Mouse (Mus musculus) midbrain, embryonic 11.5 days (tissue): ENCODE results near the gene Slc24a3. TPM values are rescaled to one million over a fixed set of nuclear protein-coding genes. Genes with fewer than 3 reads are reported as not detected.

Experiments used
- ATAC-seq: fragments of 200-750 bp; cut with Nextera tagmentation; 2 replicates; pipeline ENCODE4 v1.8.0; 2017; ENCODE audit warnings: moderate TSS enrichment, moderate library complexity; ENCODE audit not compliant: low FRiP score
- DNase-seq: peaks from one replicate; pipeline ENCODE4 v3.0.0; 2015; ENCODE audit warnings: low spot score; ENCODE audit errors: missing footprints
- H3K27ac ChIP-seq: fragments of 300-500 bp; sonication (generic); 2 replicates; pipeline ENCODE4 v1.5.1; 2014; ENCODE audit warnings: low read depth, low read length
- H3K27me3 ChIP-seq: fragments of 300-500 bp; sonication (generic); 2 replicates; pipeline ENCODE4 v1.6.1; 2014; ENCODE audit warnings: mild to moderate bottlenecking, low read length, moderate library complexity, mixed read lengths; ENCODE audit not compliant: control insufficient read depth, insufficient read depth
- H3K36me3 ChIP-seq: fragments of 300-500 bp; sonication (generic); 2 replicates; pipeline ENCODE4 v1.6.1; 2014; ENCODE audit warnings: mild to moderate bottlenecking, low read length, moderate library complexity, mixed read lengths; ENCODE audit not compliant: control insufficient read depth, insufficient read depth
- H3K4me1 ChIP-seq: fragments of 300-500 bp; sonication (generic); 2 replicates; pipeline ENCODE4 v1.6.1; 2014; ENCODE audit warnings: low read length; ENCODE audit not compliant: control insufficient read depth, insufficient read depth
- H3K4me2 ChIP-seq: fragments of 300-500 bp; sonication (generic); 2 replicates; pipeline ENCODE4 v1.6.1; 2014; ENCODE audit warnings: mild to moderate bottlenecking, moderate library complexity
- H3K4me3 ChIP-seq: fragments of 300-500 bp; sonication (generic); 2 replicates; pipeline ENCODE4 v1.5.1; 2014; ENCODE audit warnings: low read depth, low read length
- H3K9ac ChIP-seq: fragments of 300-500 bp; sonication (generic); 2 replicates; pipeline ENCODE4 v1.6.1; 2014; ENCODE audit warnings: low read length
- H3K9me3 ChIP-seq: fragments of 300-500 bp; sonication (generic); 2 replicates; pipeline ENCODE4 v1.6.1; 2016; ENCODE audit warnings: low read length; ENCODE audit not compliant: control insufficient read depth
- WGBS: fragments of 180-500 bp; shearing (Covaris S2); extraction: QIAGEN DNeasy Blood & Tissue Kit; methylation state at CpG from one replicate; pipeline ENCODE4 v1.1.7; 2014; 5-methylcytosine and 5-hydroxymethylcytosine counted together
- polyA plus RNA-seq: library from polyadenylated mRNA; unstranded; fragments of >200 nt; fragmentation: Nextera tagmentation; extraction: Ambion mirVana; gene quantifications from 2 replicates; pipeline ENCODE4 v1.2.1, GENCODE M21; 2014

Slc24a3 gene
- polyA plus RNA-seq, 1 experiment from 2014 or later = 1.9 TPM

DNA sequence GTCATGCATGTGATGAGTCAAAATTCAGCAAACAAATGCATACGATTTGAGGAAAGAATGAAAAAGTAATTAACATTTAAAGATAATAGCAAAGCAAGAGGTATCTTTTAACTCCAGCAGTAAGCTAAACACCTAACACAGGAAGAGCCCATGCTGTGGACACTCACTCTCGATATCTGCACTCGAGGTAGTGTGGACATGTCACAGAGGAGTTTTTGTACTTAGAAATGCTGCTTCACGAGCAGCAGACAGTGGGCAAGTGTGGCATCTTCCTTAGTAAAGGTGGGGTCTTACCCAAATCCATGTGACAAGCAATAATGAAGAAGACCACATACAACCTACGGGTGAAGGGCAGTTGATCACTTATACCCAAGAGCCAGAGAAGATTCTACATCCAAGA, 3.5 kb upstream of the Slc24a3 start:
- Histone ChIP-seq H3K27ac (no peak overlapping the region), H3K9me3 (no peaks in the 10 kb centered on the region), H3K4me2 (no peak overlapping the region), H3K27me3 (no peaks in the 10 kb centered on the region), H3K4me1 (peaks cover 6% of the 10 kb centered on the region; the same call in 1 of the 2 replicates), H3K36me3 (no peaks in the 10 kb centered on the region), H3K9ac (no peak overlapping the region), H3K4me3 (no peak overlapping the region)
- 83% methylated on average over 5 of the region's 5 CpGs for WGBS
- ATAC-seq (no peak), DNase-seq (peak; percentile 76)

DNA sequence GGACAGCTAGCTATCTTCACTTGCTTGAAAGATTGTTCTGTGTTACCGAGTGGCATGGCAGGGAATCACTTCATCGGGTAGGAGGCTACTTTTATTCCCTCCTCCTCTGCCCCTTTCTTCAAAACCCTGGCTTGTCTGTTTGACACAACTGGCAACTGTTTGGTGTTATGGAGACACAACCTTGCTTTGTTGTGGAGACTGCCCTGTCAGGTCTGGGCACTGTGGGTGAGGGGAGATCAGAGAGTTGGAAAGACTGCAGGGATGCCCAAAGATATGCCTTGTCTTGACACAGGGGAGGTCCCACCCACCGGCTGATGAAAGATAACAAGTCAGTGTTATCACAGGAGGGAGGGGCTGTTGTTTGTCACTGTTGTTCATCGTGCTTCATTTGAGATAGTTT, 3.0 kb upstream of the Slc24a3 start:
- H3K27ac ChIP-seq = no peak overlapping the region
- no peak overlapping the region for H3K4me2 ChIP-seq
- ATAC-seq (no peak), DNase-seq (no peak)
- WGBS = 73% methylated on average over 4 of the region's 4 CpGs
- no peaks in the 10 kb centered on the region for H3K9me3 ChIP-seq
- H3K27me3 ChIP-seq = no peaks in the 10 kb centered on the region
- no peak overlapping the region for H3K4me3 ChIP-seq
- H3K4me1 ChIP-seq = peaks cover 6% of the 10 kb centered on the region; the same call in 1 of the 2 replicates
- no peak overlapping the region for H3K9ac ChIP-seq
- H3K36me3 ChIP-seq = no peaks in the 10 kb centered on the region

DNA sequence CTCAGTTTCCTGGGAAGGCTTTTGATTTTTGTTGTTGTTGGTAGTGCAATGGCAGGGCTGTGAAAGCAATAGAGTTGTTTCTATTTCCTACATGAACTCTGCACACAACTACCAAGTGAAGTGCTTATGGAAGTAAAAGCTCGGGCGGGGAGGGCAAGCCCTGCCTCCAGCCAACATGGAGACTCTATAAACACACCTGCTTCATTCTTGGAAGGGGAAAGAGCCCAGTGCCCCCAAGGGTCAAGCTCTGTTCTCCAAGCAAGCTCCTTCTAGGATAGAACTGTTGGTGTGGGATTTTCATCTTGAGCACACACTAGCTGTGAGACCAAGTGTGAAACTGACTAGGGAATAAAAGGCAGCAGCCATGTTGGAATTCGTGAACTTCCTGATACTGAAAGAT, 2.5 kb upstream of the Slc24a3 start:
- ATAC-seq = no peak
- H3K36me3 ChIP-seq = no peaks in the 10 kb centered on the region

DNA sequence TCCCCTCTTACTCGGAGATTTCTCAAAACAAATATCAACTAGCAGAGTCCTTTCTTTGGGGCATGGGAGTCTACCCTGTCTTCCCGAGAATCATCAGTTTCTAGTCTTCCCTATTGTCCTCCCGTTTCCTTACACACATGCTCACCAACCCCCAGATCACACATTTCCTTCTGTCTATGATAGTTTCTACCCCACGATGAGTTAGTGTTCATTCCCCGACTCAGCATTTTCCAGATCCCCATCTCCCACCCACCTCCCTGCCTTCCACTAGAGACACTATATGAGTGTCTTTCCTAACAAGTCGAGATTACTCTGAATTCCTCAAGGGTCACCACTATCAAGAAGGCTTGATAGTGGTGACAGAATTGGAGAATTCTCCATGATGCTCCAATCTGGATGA, 1.7 kb upstream of the Slc24a3 start:
- H3K4me1 ChIP-seq = peaks cover 6% of the 10 kb centered on the region; the same call in 1 of the 2 replicates
- DNase-seq (no peak), ATAC-seq (no peak)
- no peak overlapping the region for H3K27ac ChIP-seq
- no peak overlapping the region for H3K4me3 ChIP-seq
- no peak overlapping the region for H3K4me2 ChIP-seq
- H3K36me3 ChIP-seq = no peaks in the 10 kb centered on the region
- H3K27me3 ChIP-seq = no peaks in the 10 kb centered on the region
- no peaks in the 10 kb centered on the region for H3K9me3 ChIP-seq
- WGBS = 87% methylated on average over 6 of the region's 6 CpGs
- no peak overlapping the region for H3K9ac ChIP-seq

More for the DNA sequence above, 2.5 kb upstream of the Slc24a3 start:
- H3K27me3 ChIP-seq = no peaks in the 10 kb centered on the region
- WGBS = 85% methylated on average over 3 of the region's 3 CpGs
- H3K27ac ChIP-seq = no peak overlapping the region
- H3K9me3 ChIP-seq = no peaks in the 10 kb centered on the region
- no peak overlapping the region for H3K4me2 ChIP-seq
- H3K4me3 ChIP-seq = no peak overlapping the region
- no peak overlapping the region for H3K9ac ChIP-seq
- peaks cover 6% of the 10 kb centered on the region; the same call in 1 of the 2 replicates for H3K4me1 ChIP-seq
- peak; percentile 68 for DNase-seq

DNA sequence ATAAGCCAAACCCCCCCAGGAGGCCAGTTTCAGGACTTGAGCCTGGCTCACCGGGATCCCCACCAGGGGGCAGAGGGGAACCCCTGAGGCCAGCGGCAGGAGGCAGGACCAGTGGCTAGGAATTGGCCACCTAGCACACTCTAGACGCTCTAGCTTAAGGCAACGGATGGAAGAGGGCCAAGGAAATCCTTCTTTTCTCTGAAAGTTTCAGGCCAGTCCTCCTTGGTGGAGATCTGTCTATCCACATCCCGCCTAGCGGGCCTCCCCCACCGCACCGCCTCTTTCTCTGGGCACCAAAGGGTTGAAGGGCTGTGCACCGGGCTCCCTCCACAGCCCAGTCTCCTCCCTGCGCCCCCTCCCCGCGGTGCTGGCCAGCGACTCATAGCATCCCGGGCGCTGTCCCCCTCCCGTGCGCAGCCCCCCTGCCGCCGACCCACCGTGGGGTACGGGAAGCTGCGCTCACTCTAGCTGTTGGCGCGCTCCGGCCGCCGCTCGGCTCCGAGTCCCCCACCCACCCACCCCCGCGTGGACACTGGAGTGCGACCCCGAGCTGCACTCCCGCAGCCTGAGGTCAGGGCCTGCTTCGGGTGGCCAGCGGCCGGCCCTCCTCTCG, 397 bp upstream of the Slc24a3 start:
- peak overlapping the region; percentile 75 for H3K27ac ChIP-seq
- WGBS = 1% methylated on average over 37 of the region's 38 CpGs
- ATAC-seq = peak; percentile 84

DNA sequence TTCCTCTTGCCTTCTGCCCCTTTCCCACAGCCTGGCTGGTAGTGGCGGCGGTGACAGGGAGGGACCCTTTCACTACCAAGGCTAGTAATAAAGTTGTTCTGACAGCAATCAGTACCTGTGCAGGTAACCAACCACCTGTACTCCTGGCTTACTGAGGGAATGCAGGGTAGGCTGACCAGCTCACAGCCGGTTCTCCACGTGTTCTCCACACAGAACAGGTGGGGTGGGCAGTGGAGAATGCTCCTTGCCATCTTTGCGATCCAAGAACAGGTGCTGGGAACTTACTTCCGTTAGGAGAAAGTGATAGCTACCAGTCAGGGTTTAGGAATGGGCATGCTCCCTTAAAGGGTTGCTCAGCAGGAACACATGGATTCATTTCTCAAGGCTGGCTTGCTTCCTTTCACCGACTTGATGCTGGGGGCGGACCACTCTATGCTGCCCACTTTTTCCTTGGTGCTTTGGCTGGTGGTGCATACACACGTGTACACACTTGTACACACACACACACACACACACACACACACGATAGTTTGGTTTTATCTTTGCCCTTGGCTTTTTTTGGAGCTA, 934 bp downstream of the Slc24a3 start:
- peak; percentile 14; the same call in 1 of the 2 replicates for ATAC-seq
- Histone ChIP-seq H3K9me3 (no peaks in the 10 kb centered on the region), H3K4me1 (peaks cover 6% of the 10 kb centered on the region; the same call in 1 of the 2 replicates), H3K36me3 (no peaks in the 10 kb centered on the region), H3K4me3 (peak overlapping the region; percentile 55), H3K4me2 (peak overlapping the region; percentile 90), H3K27ac (peak overlapping the region; percentile 75; the same call in 1 of the 2 replicates), H3K9ac (peak overlapping the region; percentile 70), H3K27me3 (no peaks in the 10 kb centered on the region)
- peak; percentile 91 for DNase-seq
- 9% methylated on average over 10 of the region's 10 CpGs for WGBS

More for the DNA sequence above, 397 bp upstream of the Slc24a3 start:
- DNase-seq = peak; percentile 96
- H3K36me3 ChIP-seq = no peaks in the 10 kb centered on the region
- H3K4me2 ChIP-seq = peak overlapping the region; percentile 90
- H3K9ac ChIP-seq = peak overlapping the region; percentile 70
- H3K4me3 ChIP-seq = peak overlapping the region; percentile 55
- peaks cover 6% of the 10 kb centered on the region; the same call in 1 of the 2 replicates for H3K4me1 ChIP-seq
- no peaks in the 10 kb centered on the region for H3K9me3 ChIP-seq
- H3K27me3 ChIP-seq = no peaks in the 10 kb centered on the region

DNA sequence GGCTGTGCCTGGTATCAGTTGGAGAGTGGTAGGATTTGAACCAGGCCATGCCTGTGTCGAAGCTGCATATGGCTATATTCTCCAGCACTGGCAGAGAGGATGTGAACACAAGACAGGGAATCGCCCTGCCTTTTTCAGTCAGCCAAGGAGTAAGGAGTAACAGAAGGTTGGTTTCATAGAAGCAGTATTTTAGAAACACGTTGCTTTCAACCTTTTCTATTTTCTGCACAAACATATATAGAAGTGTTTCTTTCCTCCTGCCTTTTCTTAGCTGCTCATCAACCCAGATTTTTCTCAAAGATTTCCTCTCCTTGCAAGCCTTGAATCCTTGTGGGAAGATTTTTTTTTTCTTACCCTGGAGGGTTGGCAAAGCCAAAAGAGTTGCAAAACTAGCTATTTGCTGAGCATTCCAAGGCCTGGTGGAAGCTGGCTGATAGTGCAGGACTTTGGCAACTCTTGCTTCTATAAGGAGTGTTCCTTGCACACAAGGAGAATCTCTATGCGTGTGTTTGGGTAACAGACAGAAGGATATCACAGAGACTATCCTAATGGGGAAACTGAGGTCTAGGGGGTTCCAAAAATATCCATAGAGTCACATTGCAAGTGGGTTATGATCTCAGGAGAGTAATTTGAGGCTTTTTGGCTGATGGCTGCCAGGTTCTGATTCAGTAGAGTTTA, 5.6 kb downstream of the Slc24a3 start:
- DNase-seq = no peak
- H3K9me3 ChIP-seq = no peaks in the 10 kb centered on the region
- H3K9ac ChIP-seq = no peak overlapping the region
- no peak for ATAC-seq
- no peak overlapping the region for H3K27ac ChIP-seq
- no peak overlapping the region for H3K4me2 ChIP-seq
- H3K36me3 ChIP-seq = no peaks in the 10 kb centered on the region
- 93% methylated on average over 4 of the region's 4 CpGs for WGBS
- H3K4me3 ChIP-seq = no peak overlapping the region
- 0 out of 2 replicates have a peak, but pooled peaks cover 2% of the 10 kb centered on the region for H3K4me1 ChIP-seq
- no peaks in the 10 kb centered on the region for H3K27me3 ChIP-seq

DNA sequence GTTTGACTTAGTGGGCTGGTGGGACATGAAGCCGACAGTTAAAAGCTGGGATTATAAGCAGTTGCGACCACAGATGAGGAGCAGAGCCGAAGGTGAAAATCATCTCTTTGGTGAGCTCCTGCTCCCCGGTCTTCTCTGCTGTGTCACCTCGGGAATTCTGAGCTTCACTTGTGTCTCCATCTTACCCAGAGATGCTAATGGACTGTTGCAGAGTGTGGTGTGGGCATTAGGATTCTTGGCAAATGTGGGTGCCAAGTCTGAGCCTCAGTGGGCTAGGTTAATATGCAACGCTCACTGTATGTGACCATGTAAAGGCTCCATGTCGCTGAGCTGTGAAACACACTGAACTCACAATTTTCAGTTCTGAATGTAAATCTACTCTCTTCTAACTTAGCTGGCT, 7.5 kb downstream of the Slc24a3 start:
- Histone ChIP-seq H3K4me1 (no peaks in the 10 kb centered on the region), H3K27ac (no peak overlapping the region), H3K4me2 (no peak overlapping the region), H3K4me3 (no peak overlapping the region), H3K9ac (no peak overlapping the region), H3K27me3 (no peaks in the 10 kb centered on the region), H3K36me3 (no peaks in the 10 kb centered on the region), H3K9me3 (no peaks in the 10 kb centered on the region)
- 90% methylated on average over 7 of the region's 7 CpGs for WGBS
- ATAC-seq (no peak), DNase-seq (no peak)

DNA sequence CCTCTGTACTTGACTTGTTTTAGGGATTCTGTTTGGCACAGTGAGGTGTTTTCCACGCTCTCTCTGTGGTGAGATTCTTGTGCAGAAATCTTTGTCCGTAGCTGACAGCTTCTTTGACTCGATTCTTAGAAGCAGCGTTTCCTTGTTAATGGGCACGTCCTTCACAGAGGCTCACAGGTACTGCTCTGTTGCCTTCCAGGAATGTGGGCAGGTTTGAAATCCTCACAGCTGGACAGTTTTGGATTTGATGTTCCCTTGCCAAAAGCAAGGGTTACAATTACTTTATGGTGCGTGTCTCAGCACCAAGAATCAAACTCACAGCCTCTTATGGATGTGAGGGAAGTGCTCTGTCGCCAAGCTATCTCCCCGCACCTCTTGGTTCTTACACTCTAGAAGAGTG, 14.9 kb downstream of the Slc24a3 start:
- no peaks in the 10 kb centered on the region for H3K27me3 ChIP-seq
- 54% methylated on average over 8 of the region's 8 CpGs for WGBS
- H3K9me3 ChIP-seq = no peaks in the 10 kb centered on the region
- no peak overlapping the region for H3K4me2 ChIP-seq
- no peaks in the 10 kb centered on the region for H3K4me1 ChIP-seq
- ATAC-seq (no peak), DNase-seq (peak; percentile 49)
- H3K27ac ChIP-seq = no peak overlapping the region
- no peak overlapping the region for H3K9ac ChIP-seq
- H3K4me3 ChIP-seq = no peak overlapping the region
- no peaks in the 10 kb centered on the region for H3K36me3 ChIP-seq
